In genomic region chr3:153959035-153959730, GRCm38 (mm10) we compare ENCODE assay signal across 8 mouse cellular contexts. TPM values are rescaled to one million over a fixed set of nuclear protein-coding genes. Genes with fewer than 3 reads are reported as not detected.
A peak's percentile ranks its signal among the peaks of the same experiment; 100 is the strongest.
DNase-seq lines count a peak whose midpoint lies in the region; ATAC-seq and TF ChIP-seq lines count a peak whose summit lies in the region.

No protein-coding gene starts in this region.

- ATAC-seq in activated CD4-positive, CD25-positive, alpha-beta regulatory T cell, adult 4 months = peak; percentile 30

- H3K4me1 ChIP-seq in heart, adult 2 months (ENCODE audit: control insufficient read depth, insufficient read depth, low read length) = no peaks in the 10 kb centered on the region
- no peaks in the 10 kb centered on the region for H3K4me1 ChIP-seq in heart, embryonic 10.5 days

- intact Hi-C loops in heart, adult 2 months (cut with DNase I) = loop anchor here (2.0 to 10.0 kb wide), 2 partner anchors 268 to 616 kb away; no protein-coding TSS in a partner anchor

- no peak overlapping the region for H3K4me3 ChIP-seq in heart, adult 2 months
- no peak overlapping the region for H3K4me3 ChIP-seq in heart, embryonic 10.5 days

- no peak overlapping the region for H3K9ac ChIP-seq in heart, adult 2 months (ENCODE audit: low read depth, low read length)

- H3K27ac ChIP-seq in heart, adult 2 months = no peak overlapping the region
- no peak overlapping the region for H3K27ac ChIP-seq in heart, embryonic 10.5 days

- H3K27me3 ChIP-seq in heart, adult 2 months (ENCODE audit: control insufficient read depth, insufficient read depth, low read length) = no peaks in the 10 kb centered on the region
- H3K27me3 ChIP-seq in heart, embryonic 10.5 days (ENCODE audit: insufficient read depth, poor library complexity, severe bottlenecking) = peaks cover 4% of the 10 kb centered on the region; the same call in 1 of the 2 replicates

- no peaks in the 10 kb centered on the region for H3K36me3 ChIP-seq in heart, adult 2 months (ENCODE audit: control insufficient read depth, insufficient read depth, low read length)
- H3K36me3 ChIP-seq in heart, embryonic 10.5 days = no peaks in the 10 kb centered on the region

- TF ChIP-seq EP300 in heart, adult 2 months (IDR thresholded peaks at IDR 0.05; ENCODE audit: insufficient read depth, low read depth, low read length) = no peak

- H3K79me2 ChIP-seq in heart, adult 2 months (replicated peaks; ENCODE audit: control insufficient read depth, insufficient read depth, low read length) = no peaks in the 10 kb centered on the region

- DNase-seq in heart, adult 2 months = no peak
- no peak for DNase-seq in heart, embryonic 10.5 days (ENCODE audit: low spot score)
- DNase-seq in A20 (ENCODE audit: low read depth, low spot score) = peak; percentile 48
- DNase-seq in forelimb bud, embryonic 11.5 days (ENCODE audit: low read depth, low spot score) = peak; percentile 62
- DNase-seq in lung, postnatal 25 days (ENCODE audit: low spot score) = peak; percentile 31
- no peak for DNase-seq in frontal cortex, postnatal 25 days (ENCODE audit: low spot score in 2 of 2)
- no peak for DNase-seq in urinary bladder, postnatal 25 days (ENCODE audit: low spot score)

- 96% methylated on average over 1 of the region's 1 CpGs for WGBS in heart, adult 2 months
- 100% methylated on average over 1 of the region's 1 CpGs for whole genome bisulfite sequencing in heart, embryonic 10.5 days

- H3K9me3 ChIP-seq in heart, embryonic 10.5 days = no peaks in the 10 kb centered on the region

- peak; percentile 99 for TF ChIP-seq CTCF in heart, adult 2 months (IDR thresholded peaks at IDR 0.05)

- no peak for TF ChIP-seq POLR2A in heart, adult 2 months (IDR thresholded peaks at IDR 0.05; ENCODE audit: insufficient read depth, low read depth, low read length)

RNA-seq across cellular contexts. Expression of gene Slc44a5, which starts 14.1 kb away (rescaled TPM):
- under 1 TPM in 1 of 2 experiments, not detected in 1; 0.14 TPM for total RNA-seq in heart, adult 2 months (2021)
- polyA plus RNA-seq in heart, adult 2 months (2012; rRNA removed) = 0.25 and 0.76 TPM in 2 replicates
- polyA plus RNA-seq in heart, embryonic 10.5 days (2016; fragmentation: Nextera tagmentation; extraction: Ambion mirVana) = 1.0 and 1.1 TPM in 2 replicates
- not detected for polyA plus RNA-seq in activated CD4-positive, CD25-positive, alpha-beta regulatory T cell, adult 4 months (2017; shearing (Covaris generic))

RNA-seq across cellular contexts. Expression of gene Acadm, which starts 14.8 kb away (rescaled TPM):
- 1,000 to 10,000 TPM; 1,125 to 1,306 TPM for total RNA-seq in heart, adult 2 months (2021)
- 480 and 876 TPM in 2 replicates for polyA plus RNA-seq in heart, adult 2 months (2012; rRNA removed)
- polyA plus RNA-seq in heart, embryonic 10.5 days (2016; fragmentation: Nextera tagmentation; extraction: Ambion mirVana) = 91.2 and 141 TPM in 2 replicates
- polyA plus RNA-seq in activated CD4-positive, CD25-positive, alpha-beta regulatory T cell, adult 4 months (2017; shearing (Covaris generic)) = 10 to 100 TPM; 32.9 to 36.5 TPM

RNA-seq across cellular contexts. Expression of gene Rabggtb, which starts 46.4 kb away (rescaled TPM):
- 10 to 100 TPM; 81.8 to 98.2 TPM for total RNA-seq in heart, adult 2 months (2021)
- 48.0 and 89.5 TPM in 2 replicates for polyA plus RNA-seq in heart, adult 2 months (2012; rRNA removed)
- 56.8 and 57.2 TPM in 2 replicates for polyA plus RNA-seq in heart, embryonic 10.5 days (2016; fragmentation: Nextera tagmentation; extraction: Ambion mirVana)
- polyA plus RNA-seq in activated CD4-positive, CD25-positive, alpha-beta regulatory T cell, adult 4 months (2017; shearing (Covaris generic)) = 10 to 100 TPM; 37.5 to 45.8 TPM

RNA-seq across cellular contexts. Expression of gene Msh4, which starts 53.2 kb away (rescaled TPM):
- under 1 TPM in 1 of 2 experiments, not detected in 1; 0.07 TPM for total RNA-seq in heart, adult 2 months (2021)
- 0.06 TPM in 1 of 2 replicates, not detected in the other for polyA plus RNA-seq in heart, adult 2 months (2012; rRNA removed)
- 0.09 and 0.11 TPM in 2 replicates for polyA plus RNA-seq in heart, embryonic 10.5 days (2016; fragmentation: Nextera tagmentation; extraction: Ambion mirVana)
- under 1 TPM in 1 of 2 experiments, not detected in 1; 0.16 TPM for polyA plus RNA-seq in activated CD4-positive, CD25-positive, alpha-beta regulatory T cell, adult 4 months (2017; shearing (Covaris generic))

Comparison
In these comparisons a context has a peak if more than half of its experiments do, and no peak if none do; other contexts are left out.
1. DNase-seq: peak in A20 (single experiment), forelimb bud, embryonic 11.5 days (single experiment) and lung, postnatal 25 days (single experiment); none in heart, adult 2 months (0 of 2), heart, embryonic 10.5 days (single experiment), frontal cortex, postnatal 25 days (0 of 2) and urinary bladder, postnatal 25 days (single experiment).